In genomic region chr11:75930911-75931678, GRCm38 (mm10) we compare ENCODE assay signal across 20 mouse cellular contexts. TPM values are rescaled to one million over a fixed set of nuclear protein-coding genes. Genes with fewer than 3 reads are reported as not detected.
DNase-seq lines count a peak whose midpoint lies in the region; ATAC-seq lines count a peak whose summit lies in the region.
"Had no signal": no experiment of that assay in that cellular context is flagged by ENCODE, and none has a peak within 500 bp of the region (broad histone marks: within the 10 kb centered on the region; RNA-seq: fewer than 3 reads in every experiment).

No protein-coding gene starts in this region.

- no peak for ATAC-seq in kidney, embryonic 15.5 days (replicated peaks; ENCODE audit: low FRiP score)
- ATAC-seq in embryonic facial prominence, embryonic 12.5 days (ENCODE audit: insufficient number of reproducible peaks, insufficient read depth, low FRiP score, low TSS enrichment), result no peak
- ATAC-seq: forebrain, embryonic 16.5 days had no signal

- 18% methylated on average over 11 of the region's 11 CpGs for WGBS in kidney, embryonic 15.5 days
- 22% methylated on average over 11 of the region's 11 CpGs for WGBS in embryonic facial prominence, embryonic 12.5 days

- no peak overlapping the region for H3K4me3 ChIP-seq in kidney, embryonic 15.5 days (replicated peaks)
- no peak overlapping the region for H3K4me3 ChIP-seq in embryonic facial prominence, embryonic 12.5 days
- H3K4me3 ChIP-seq: embryonic facial prominence, embryonic 15.5 days; limb, embryonic 12.5 days; liver, embryonic 13.5 days; lung, embryonic 15.5 days; neural tube, embryonic 15.5 days; stomach, embryonic 15.5 days had no signal

- H3K27me3 ChIP-seq in kidney, embryonic 15.5 days, result no peaks in the 10 kb centered on the region
- no peaks in the 10 kb centered on the region for H3K27me3 ChIP-seq in embryonic facial prominence, embryonic 12.5 days
- H3K27me3 ChIP-seq: embryonic facial prominence, embryonic 15.5 days; lung, embryonic 15.5 days; neural tube, embryonic 15.5 days; stomach, embryonic 15.5 days had no signal

- no peaks in the 10 kb centered on the region for H3K9me3 ChIP-seq in kidney, embryonic 15.5 days (replicated peaks)
- H3K9me3 ChIP-seq in embryonic facial prominence, embryonic 12.5 days, result no peaks in the 10 kb centered on the region
- H3K9me3 ChIP-seq: embryonic facial prominence, embryonic 15.5 days; limb, embryonic 12.5 days; liver, embryonic 13.5 days; lung, embryonic 15.5 days; neural tube, embryonic 15.5 days; stomach, embryonic 15.5 days had no signal

- DNase-seq in heart, adult 11 months, result peak; percentile 94
- no peak for DNase-seq in heart, adult 9 months (ENCODE audit: low spot score in 2 of 2)
- DNase-seq in kidney, postnatal 4 days, result no peak
- DNase-seq in mesoderm, embryonic 11.5 days (ENCODE audit: low read depth, low spot score), result peak; percentile 27
- no peak for DNase-seq in adrenal gland, postnatal 10 days
- DNase-seq: B cell, adult 2 months; cerebellum, adult 8-10 months; liver, embryonic 13.5 days; midbrain, embryonic 14.5 days; right cerebral cortex, postnatal 14 days; thymus, adult 18-20 months; thymus, postnatal 4 days had no signal

- H3K4me1 ChIP-seq in kidney, embryonic 15.5 days, result peaks cover 57% of the 10 kb centered on the region
- peaks cover 29% of the 10 kb centered on the region for H3K4me1 ChIP-seq in embryonic facial prominence, embryonic 12.5 days

- peak overlapping the region; percentile 61 for H3K27ac ChIP-seq in kidney, embryonic 15.5 days
- 0 out of 2 replicates have a peak overlapping the region, but pooled peaks have one; percentile 8 for H3K27ac ChIP-seq in embryonic facial prominence, embryonic 12.5 days
- H3K27ac ChIP-seq: embryonic facial prominence, embryonic 15.5 days; limb, embryonic 12.5 days; liver, embryonic 13.5 days; lung, embryonic 15.5 days; neural tube, embryonic 15.5 days had no signal

- H3K36me3 ChIP-seq in kidney, embryonic 15.5 days, result no peaks in the 10 kb centered on the region
- H3K36me3 ChIP-seq in embryonic facial prominence, embryonic 12.5 days, result no peaks in the 10 kb centered on the region
- H3K36me3 ChIP-seq: embryonic facial prominence, embryonic 15.5 days; limb, embryonic 12.5 days; liver, embryonic 13.5 days; lung, embryonic 15.5 days; neural tube, embryonic 15.5 days; stomach, embryonic 15.5 days had no signal

- no peak overlapping the region for H3K9ac ChIP-seq in kidney, embryonic 15.5 days
- H3K9ac ChIP-seq in embryonic facial prominence, embryonic 12.5 days, result no peak overlapping the region
- H3K9ac ChIP-seq: embryonic facial prominence, embryonic 15.5 days; limb, embryonic 12.5 days; liver, embryonic 13.5 days; lung, embryonic 15.5 days; neural tube, embryonic 15.5 days; stomach, embryonic 15.5 days had no signal

- no peak overlapping the region for H3K4me2 ChIP-seq in kidney, embryonic 15.5 days
- H3K4me2 ChIP-seq in embryonic facial prominence, embryonic 12.5 days (replicated peaks), result no peak overlapping the region
- H3K4me2 ChIP-seq: embryonic facial prominence, embryonic 15.5 days; limb, embryonic 12.5 days; liver, embryonic 13.5 days; lung, embryonic 15.5 days; neural tube, embryonic 15.5 days; stomach, embryonic 15.5 days had no signal

RNA-seq across cellular contexts. Expression of gene Rph3al, which starts 7.1 kb away (rescaled TPM):
- 13.8 and 14.5 TPM in 2 replicates for polyA plus RNA-seq in kidney, embryonic 15.5 days (2015; fragmentation: Nextera tagmentation; extraction: Ambion mirVana)
- 3.7 TPM in 2 replicates for polyA plus RNA-seq in embryonic facial prominence, embryonic 12.5 days (2016; fragmentation: Nextera tagmentation; extraction: Ambion mirVana)
- total RNA-seq in adrenal gland, postnatal 10 days (2021), result 10 to 100 TPM; 11.2 to 12.2 TPM

Comparison
In these comparisons a context has a peak if more than half of its experiments do, and no peak if none do; other contexts are left out.
1. DNase-seq: peak in heart, adult 11 months (single experiment) and mesoderm, embryonic 11.5 days (single experiment); none in heart, adult 9 months (0 of 2), kidney, postnatal 4 days (0 of 2) and adrenal gland, postnatal 10 days (single experiment).